Comparison of ENCODE assay signal across 23 mouse cellular contexts in genomic region chr15:83679729-83680128, GRCm38 (mm10). TPM values are rescaled to one million over a fixed set of nuclear protein-coding genes. Genes with fewer than 3 reads are reported as not detected.
DNase-seq lines count a peak whose midpoint lies in the region; ATAC-seq and TF ChIP-seq lines count a peak whose summit lies in the region.
"Had no signal": no experiment of that assay in that cellular context is flagged by ENCODE, and none has a peak within 500 bp of the region (broad histone marks: within the 10 kb centered on the region; RNA-seq: fewer than 3 reads in every experiment).

No protein-coding gene starts in this region.

- TF ChIP-seq CTCF in thymus, adult 2 months (IDR thresholded peaks at IDR 0.05; ENCODE audit: borderline replicate concordance, control insufficient read depth, extremely low read depth, insufficient read depth, low read length, poor library complexity): no peak

- no peak for TF ChIP-seq POLR2A in thymus, adult 2 months (IDR thresholded peaks at IDR 0.05; ENCODE audit: control insufficient read depth, extremely low read depth, insufficient read depth, low read length, poor library complexity)

- H3K27ac ChIP-seq in forebrain, embryonic 10.5 days: peak overlapping the region; percentile 81
- no peak overlapping the region for H3K27ac ChIP-seq in forebrain, embryonic 13.5 days
- peak overlapping the region; percentile 89 for H3K27ac ChIP-seq in limb, embryonic 12.5 days
- no peak overlapping the region for H3K27ac ChIP-seq in thymus, adult 2 months (ENCODE audit: control insufficient read depth, insufficient read depth, low read length)
- H3K27ac ChIP-seq: hindbrain, embryonic 14.5 days; kidney, postnatal 0 days; liver, embryonic 15.5 days; neural tube, embryonic 12.5 days had no signal

- no peak for ATAC-seq in forebrain, embryonic 13.5 days
- no peak for ATAC-seq in limb, embryonic 12.5 days (ENCODE audit: insufficient number of reproducible peaks, insufficient read depth, low FRiP score, low TSS enrichment, low read depth)
- ATAC-seq: CD4-positive, CD25-positive, alpha-beta regulatory T cell, adult 4 months; forebrain, embryonic 14.5 days; intestine, embryonic 16.5 days had no signal

- no peak overlapping the region for H3K4me3 ChIP-seq in forebrain, embryonic 10.5 days
- no peak overlapping the region for H3K4me3 ChIP-seq in forebrain, embryonic 13.5 days
- no peak overlapping the region for H3K4me3 ChIP-seq in limb, embryonic 12.5 days (replicated peaks)
- no peak overlapping the region for H3K4me3 ChIP-seq in thymus, adult 2 months (ENCODE audit: control insufficient read depth, insufficient read depth, low read length)
- H3K4me3 ChIP-seq: heart, embryonic 10.5 days; liver, embryonic 15.5 days; neural tube, embryonic 12.5 days had no signal

- 83% methylated on average over 5 of the region's 5 CpGs for WGBS in forebrain, embryonic 10.5 days
- 79% methylated on average over 5 of the region's 5 CpGs for WGBS in forebrain, embryonic 13.5 days
- WGBS in limb, embryonic 12.5 days: 66% methylated on average over 5 of the region's 5 CpGs
- 92% methylated on average over 5 of the region's 5 CpGs for WGBS in thymus, adult 2 months

- H3K9ac ChIP-seq in forebrain, embryonic 13.5 days: no peak overlapping the region
- no peak overlapping the region for H3K9ac ChIP-seq in limb, embryonic 12.5 days (replicated peaks)
- H3K9ac ChIP-seq: hindbrain, embryonic 14.5 days; liver, embryonic 15.5 days; neural tube, embryonic 12.5 days had no signal

- H3K36me3 ChIP-seq in forebrain, embryonic 10.5 days (replicated peaks): peaks cover 32% of the 10 kb centered on the region
- no peaks in the 10 kb centered on the region for H3K36me3 ChIP-seq in forebrain, embryonic 13.5 days (ENCODE audit: poor library complexity, severe bottlenecking)
- H3K36me3 ChIP-seq in limb, embryonic 12.5 days: 0 out of 2 replicates have a peak, but pooled peaks cover 5% of the 10 kb centered on the region
- no peaks in the 10 kb centered on the region for H3K36me3 ChIP-seq in thymus, adult 2 months (ENCODE audit: control insufficient read depth, insufficient read depth, low read length)
- H3K36me3 ChIP-seq: G1E; heart, embryonic 10.5 days; liver, embryonic 15.5 days; neural tube, embryonic 12.5 days had no signal

- peaks cover 78% of the 10 kb centered on the region for H3K27me3 ChIP-seq in forebrain, embryonic 10.5 days (ENCODE audit: poor library complexity, severe bottlenecking)
- H3K27me3 ChIP-seq in forebrain, embryonic 13.5 days: peaks cover 16% of the 10 kb centered on the region; the same call in 1 of the 2 replicates
- H3K27me3 ChIP-seq in limb, embryonic 12.5 days: peaks cover 57% of the 10 kb centered on the region
- no peaks in the 10 kb centered on the region for H3K27me3 ChIP-seq in thymus, adult 2 months (ENCODE audit: control insufficient read depth, insufficient read depth, low read length)

- H3K4me1 ChIP-seq in forebrain, embryonic 10.5 days: peaks cover 77% of the 10 kb centered on the region
- H3K4me1 ChIP-seq in forebrain, embryonic 13.5 days: peaks cover 21% of the 10 kb centered on the region
- H3K4me1 ChIP-seq in limb, embryonic 12.5 days (replicated peaks): peaks cover 80% of the 10 kb centered on the region
- no peaks in the 10 kb centered on the region for H3K4me1 ChIP-seq in thymus, adult 2 months (replicated peaks; ENCODE audit: control insufficient read depth, insufficient read depth, low read length)
- H3K4me1 ChIP-seq: liver, embryonic 15.5 days had no signal

- H3K4me2 ChIP-seq in forebrain, embryonic 13.5 days: no peak overlapping the region
- peak overlapping the region; percentile 48; the same call in 1 of the 2 replicates for H3K4me2 ChIP-seq in limb, embryonic 12.5 days
- H3K4me2 ChIP-seq: hindbrain, embryonic 14.5 days; liver, embryonic 15.5 days had no signal

- no peaks in the 10 kb centered on the region for H3K9me3 ChIP-seq in forebrain, embryonic 10.5 days
- H3K9me3 ChIP-seq in forebrain, embryonic 13.5 days (replicated peaks): no peaks in the 10 kb centered on the region
- H3K9me3 ChIP-seq in limb, embryonic 12.5 days: no peaks in the 10 kb centered on the region
- H3K9me3 ChIP-seq: heart, embryonic 10.5 days; liver, embryonic 15.5 days; neural tube, embryonic 12.5 days had no signal

- DNase-seq in forebrain, embryonic 10.5 days (ENCODE audit: extremely low spot score, low spot score): no peak
- DNase-seq in adrenal gland, adult 8-10 months: peak; percentile 78
- DNase-seq in lung, postnatal 36 days: peak; percentile 78
- no peak for DNase-seq in kidney, adult 18-20 months
- DNase-seq in thymus, adult 2 months: no peak
- DNase-seq in embryo, embryonic 10.5 days (ENCODE audit: low spot score): no peak
- DNase-seq: cerebellum, adult 8-10 months; embryo, embryonic 11 days; gastrocnemius, postnatal 36 days; heart, postnatal 10 days; retina, postnatal 1 day had no signal

RNA-seq across cellular contexts. Expression of gene Scube1, which starts 45.1 kb away (rescaled TPM):
- 58.7 and 68.0 TPM in 2 replicates for polyA plus RNA-seq in forebrain, embryonic 10.5 days (2016; fragmentation: Nextera tagmentation; extraction: Ambion mirVana)
- 10.7 and 13.0 TPM in 2 replicates for polyA plus RNA-seq in forebrain, embryonic 13.5 days (2015; fragmentation: Nextera tagmentation; extraction: Ambion mirVana)
- 1 to 10 TPM; 4.1 to 6.4 (median 6.0) TPM for total RNA-seq in adrenal gland, adult 8-10 months (2022)
- 33.6 and 36.7 TPM in 2 replicates for polyA plus RNA-seq in limb, embryonic 12.5 days (2016; fragmentation: Nextera tagmentation; extraction: Ambion mirVana)
- polyA plus RNA-seq in thymus, adult 2 months (2012; rRNA removed): 1.3 and 2.2 TPM in 2 replicates
- total RNA-seq: monocyte, adult 5-6 weeks had no signal
- polyA plus RNA-seq: CD4-positive, CD25-positive, alpha-beta regulatory T cell, adult 4 months; G1E had no signal

Comparison
In these comparisons a context has a peak if more than half of its experiments do, and no peak if none do; other contexts are left out.
1. H3K27ac ChIP-seq: peak in forebrain, embryonic 10.5 days (single experiment) and limb, embryonic 12.5 days (single experiment); none in forebrain, embryonic 13.5 days (single experiment) and thymus, adult 2 months (single experiment).
2. DNase-seq: peak in adrenal gland, adult 8-10 months (single experiment) and lung, postnatal 36 days (single experiment); none in forebrain, embryonic 10.5 days (single experiment), kidney, adult 18-20 months (single experiment), thymus, adult 2 months (single experiment) and embryo, embryonic 10.5 days (single experiment).